24 mouse cellular contexts compared by ENCODE assay signal in the genomic region with DNA sequence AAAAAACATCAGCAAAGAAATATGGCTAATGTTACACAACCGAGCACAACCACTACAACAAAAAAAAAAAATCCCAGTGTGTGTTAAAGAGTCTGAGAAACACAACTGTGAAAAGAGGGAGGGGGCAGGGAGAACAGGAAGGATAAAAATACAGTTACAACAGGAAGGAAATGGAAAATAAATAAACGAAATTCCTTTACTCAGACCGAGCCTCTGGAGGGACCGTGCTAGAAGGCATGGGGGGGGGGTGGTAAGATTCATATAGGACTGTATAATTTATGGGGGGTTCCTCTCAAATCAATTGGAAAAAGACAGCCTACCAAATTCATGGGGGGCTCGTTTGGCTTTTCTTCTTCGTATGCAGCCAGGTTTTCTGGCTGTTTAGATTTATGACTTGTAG.
A peak's percentile ranks its signal among the peaks of the same experiment; 100 is the strongest.
DNase-seq lines count a peak whose midpoint lies in the region; ATAC-seq and TF ChIP-seq lines count a peak whose summit lies in the region.
"Had no signal": no experiment of that assay in that cellular context is flagged by ENCODE, and none has a peak within 500 bp of the region (broad histone marks: within the 10 kb centered on the region; RNA-seq: fewer than 3 reads in every experiment).

No protein-coding gene starts in this region.

- H3K4me2 ChIP-seq in kidney, postnatal 0 days (ENCODE audit: low read length), result no peak overlapping the region
- H3K4me2 ChIP-seq in neural tube, embryonic 13.5 days, result no peak overlapping the region
- H3K4me2 ChIP-seq in limb, embryonic 13.5 days (replicated peaks), result peak overlapping the region; percentile 10; the same call in 1 of the 2 replicates
- no peak overlapping the region for H3K4me2 ChIP-seq in hindbrain, embryonic 16.5 days (ENCODE audit: low read length)
- H3K4me2 ChIP-seq: heart, embryonic 15.5 days; intestine, embryonic 15.5 days; midbrain, embryonic 12.5 days had no signal

- no peaks in the 10 kb centered on the region for H3K36me3 ChIP-seq in kidney, postnatal 0 days (ENCODE audit: insufficient read depth, low read length)
- H3K36me3 ChIP-seq in neural tube, embryonic 13.5 days, result no peaks in the 10 kb centered on the region
- no peaks in the 10 kb centered on the region for H3K36me3 ChIP-seq in limb, embryonic 13.5 days
- no peaks in the 10 kb centered on the region for H3K36me3 ChIP-seq in hindbrain, embryonic 16.5 days (ENCODE audit: control insufficient read depth, insufficient read depth, low read length)
- H3K36me3 ChIP-seq: heart, embryonic 15.5 days; intestine, embryonic 15.5 days; midbrain, embryonic 12.5 days had no signal

- H3K27me3 ChIP-seq in kidney, postnatal 0 days (ENCODE audit: insufficient read depth, low read length), result no peaks in the 10 kb centered on the region
- H3K27me3 ChIP-seq in neural tube, embryonic 13.5 days, result no peaks in the 10 kb centered on the region
- H3K27me3 ChIP-seq in limb, embryonic 13.5 days, result no peaks in the 10 kb centered on the region
- no peaks in the 10 kb centered on the region for H3K27me3 ChIP-seq in hindbrain, embryonic 16.5 days (replicated peaks; ENCODE audit: control insufficient read depth, insufficient read depth, low read length)
- H3K27me3 ChIP-seq: heart, embryonic 15.5 days; intestine, embryonic 15.5 days; midbrain, embryonic 12.5 days had no signal

- peak; percentile 81 for DNase-seq in kidney, postnatal 0 days (ENCODE audit: low spot score)
- no peak for DNase-seq in kidney, postnatal 25 days
- no peak for DNase-seq in neural tube, embryonic 10.5 days (ENCODE audit: extremely low spot score, low spot score)
- peak; percentile 30 for DNase-seq in mesoderm, embryonic 11.5 days (ENCODE audit: low read depth, low spot score)
- DNase-seq in urinary bladder, adult 2 months (ENCODE audit: low spot score), result no peak
- DNase-seq: adrenal gland, adult 2 months; adrenal gland, postnatal 36 days; cerebellum, adult 18-20 months; cerebellum, postnatal 10 days; gastrocnemius, postnatal 14 days; kidney, adult 2 months; layer of hippocampus, adult 9-11 months; liver; retina, postnatal 1 day; right cerebral cortex, postnatal 14 days; thymus, postnatal 4 days had no signal

- no peak for TF ChIP-seq CTCF in kidney, postnatal 0 days (IDR thresholded peaks at IDR 0.05; ENCODE audit: low read depth)

- H3K27ac ChIP-seq in kidney, postnatal 0 days, result no peak overlapping the region
- H3K27ac ChIP-seq in neural tube, embryonic 13.5 days (replicated peaks), result no peak overlapping the region
- H3K27ac ChIP-seq in limb, embryonic 13.5 days, result no peak overlapping the region; the same call in 1 of the 2 replicates
- H3K27ac ChIP-seq in hindbrain, embryonic 16.5 days (ENCODE audit: low read depth, low read length), result no peak overlapping the region
- H3K27ac ChIP-seq: heart, embryonic 15.5 days; hindbrain, postnatal 0 days; intestine, embryonic 15.5 days; midbrain, embryonic 12.5 days had no signal

- ATAC-seq in kidney, postnatal 0 days (replicated peaks; ENCODE audit: low FRiP score, low read depth), result no peak
- peak; percentile 53; the same call in 1 of the 2 replicates for ATAC-seq in neural tube, embryonic 13.5 days (ENCODE audit: low read depth)
- no peak for ATAC-seq in limb, embryonic 13.5 days (ENCODE audit: low FRiP score, low read depth)
- no peak for ATAC-seq in hindbrain, embryonic 16.5 days
- ATAC-seq: hindbrain, postnatal 0 days; intestine, embryonic 15.5 days had no signal

- H3K9ac ChIP-seq in kidney, postnatal 0 days (ENCODE audit: low read depth, low read length), result no peak overlapping the region
- no peak overlapping the region for H3K9ac ChIP-seq in neural tube, embryonic 13.5 days
- H3K9ac ChIP-seq in limb, embryonic 13.5 days, result no peak overlapping the region
- no peak overlapping the region for H3K9ac ChIP-seq in hindbrain, embryonic 16.5 days (ENCODE audit: low read depth, low read length)
- H3K9ac ChIP-seq: heart, embryonic 15.5 days; intestine, embryonic 15.5 days; midbrain, embryonic 12.5 days had no signal

- WGBS in kidney, postnatal 0 days, result 28% methylated on average over 6 of the region's 6 CpGs
- WGBS in neural tube, embryonic 13.5 days, result 48% methylated on average over 6 of the region's 6 CpGs
- 14% methylated on average over 6 of the region's 6 CpGs for WGBS in limb, embryonic 13.5 days
- WGBS in hindbrain, embryonic 16.5 days, result 71% methylated on average over 6 of the region's 6 CpGs

- no peaks in the 10 kb centered on the region for H3K9me3 ChIP-seq in kidney, postnatal 0 days (replicated peaks; ENCODE audit: low read length)
- H3K9me3 ChIP-seq in neural tube, embryonic 13.5 days, result no peaks in the 10 kb centered on the region
- H3K9me3 ChIP-seq in limb, embryonic 13.5 days, result no peaks in the 10 kb centered on the region
- H3K9me3 ChIP-seq in hindbrain, embryonic 16.5 days (ENCODE audit: control insufficient read depth, low read length), result no peaks in the 10 kb centered on the region; the same call in 1 of the 2 replicates
- H3K9me3 ChIP-seq: heart, embryonic 15.5 days; intestine, embryonic 15.5 days; midbrain, embryonic 12.5 days had no signal

- peaks cover 5% of the 10 kb centered on the region; the same call in 1 of the 2 replicates for H3K4me1 ChIP-seq in kidney, postnatal 0 days (replicated peaks; ENCODE audit: insufficient read depth, low read length)
- H3K4me1 ChIP-seq in neural tube, embryonic 13.5 days (replicated peaks), result peaks cover 17% of the 10 kb centered on the region
- peaks cover 36% of the 10 kb centered on the region for H3K4me1 ChIP-seq in limb, embryonic 13.5 days
- H3K4me1 ChIP-seq in hindbrain, embryonic 16.5 days (ENCODE audit: control insufficient read depth, insufficient read depth, low read depth, low read length), result no peaks in the 10 kb centered on the region
- H3K4me1 ChIP-seq: midbrain, embryonic 12.5 days had no signal

- H3K4me3 ChIP-seq in kidney, postnatal 0 days (replicated peaks; ENCODE audit: low read depth, low read length), result no peak overlapping the region
- H3K4me3 ChIP-seq in neural tube, embryonic 13.5 days, result no peak overlapping the region
- no peak overlapping the region for H3K4me3 ChIP-seq in limb, embryonic 13.5 days
- no peak overlapping the region for H3K4me3 ChIP-seq in hindbrain, embryonic 16.5 days (ENCODE audit: low read length)
- H3K4me3 ChIP-seq: heart, embryonic 15.5 days; intestine, embryonic 15.5 days; midbrain, embryonic 12.5 days; myocyte had no signal

Comparison
In these comparisons a context has a peak if more than half of its experiments do, and no peak if none do; other contexts are left out.
1. DNase-seq: peak in kidney, postnatal 0 days (single experiment) and mesoderm, embryonic 11.5 days (single experiment); none in kidney, postnatal 25 days (0 of 2), neural tube, embryonic 10.5 days (single experiment) and urinary bladder, adult 2 months (single experiment).